ENCODE assay signal across 8 mouse cellular contexts in the genomic region with DNA sequence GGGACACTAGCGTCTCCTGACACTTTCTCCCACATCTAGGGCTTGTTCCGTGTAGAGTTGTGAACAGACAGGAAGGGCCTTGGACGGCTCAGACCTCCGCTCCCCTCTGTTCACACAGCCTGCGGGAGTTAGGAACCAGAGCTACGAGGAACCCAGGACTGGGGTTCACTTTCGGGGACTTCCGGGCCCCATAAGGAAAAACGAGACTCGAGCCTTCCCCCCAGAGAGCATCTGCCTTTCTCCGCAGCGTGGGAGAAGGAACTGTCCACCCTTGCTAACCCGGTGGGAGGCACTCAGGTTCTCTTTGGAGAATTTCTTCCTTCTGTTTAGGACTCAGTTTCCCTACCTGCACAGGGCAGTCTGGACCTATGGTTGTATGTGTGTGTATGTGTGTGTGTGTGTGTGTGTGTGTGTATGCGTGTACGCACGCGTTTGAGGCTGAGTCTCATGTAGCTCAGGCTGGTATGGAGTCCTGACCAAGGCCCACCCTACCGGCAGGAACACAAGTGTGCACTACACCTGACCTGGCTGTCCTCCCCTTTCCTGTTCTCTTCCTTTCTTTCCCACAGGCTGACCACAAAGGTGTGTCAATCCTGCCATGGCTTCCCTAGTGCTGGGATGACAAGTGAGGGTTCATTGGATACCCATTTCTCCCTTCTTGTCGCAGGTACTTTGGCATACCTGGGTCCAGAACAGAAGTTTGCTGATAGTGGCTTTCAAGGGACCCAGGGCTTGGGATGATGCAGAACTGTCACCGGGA. TPM values are rescaled to one million over a fixed set of nuclear protein-coding genes. Genes with fewer than 3 reads are reported as not detected.
DNase-seq lines count a peak whose midpoint lies in the region; ATAC-seq and TF ChIP-seq lines count a peak whose summit lies in the region.

No protein-coding gene starts in this region.

- no peak for DNase-seq in heart, postnatal 14 days
- no peak for DNase-seq in left cerebral cortex, adult 11 months (ENCODE audit: low spot score)
- DNase-seq in adipocyte (ENCODE audit: low spot score) = no peak
- no peak for DNase-seq in kidney, adult 18-20 months

- no peak for TF ChIP-seq CTCF in ES-Bruce4 (IDR thresholded peaks at IDR 0.05; ENCODE audit: low read depth, low read length)

- H3K27me3 ChIP-seq in heart, embryonic 11.5 days (ENCODE audit: control insufficient read depth, insufficient read depth, low read length) = peaks cover 55% of the 10 kb centered on the region
- H3K27me3 ChIP-seq in ES-Bruce4 (ENCODE audit: control insufficient read depth, insufficient read depth, low read length, poor library complexity, severe bottlenecking) = peaks cover 3% of the 10 kb centered on the region; the same call in 1 of the 2 replicates
- peaks cover 73% of the 10 kb centered on the region for H3K27me3 ChIP-seq in hindbrain, embryonic 12.5 days
- H3K27me3 ChIP-seq in midbrain, embryonic 12.5 days = peaks cover 69% of the 10 kb centered on the region

- peaks cover 18% of the 10 kb centered on the region for H3K36me3 ChIP-seq in heart, embryonic 11.5 days (ENCODE audit: control insufficient read depth, insufficient read depth, low read length)
- H3K36me3 ChIP-seq in ES-Bruce4 (ENCODE audit: control insufficient read depth, insufficient read depth, low read length, poor library complexity, severe bottlenecking) = peaks cover 31% of the 10 kb centered on the region
- peaks cover 29% of the 10 kb centered on the region for H3K36me3 ChIP-seq in hindbrain, embryonic 12.5 days
- H3K36me3 ChIP-seq in midbrain, embryonic 12.5 days = peaks cover 27% of the 10 kb centered on the region

- peak overlapping the region; percentile 52 for H3K4me2 ChIP-seq in heart, embryonic 11.5 days
- peak overlapping the region; percentile 45 for H3K4me2 ChIP-seq in hindbrain, embryonic 12.5 days (replicated peaks)
- peak overlapping the region; percentile 50 for H3K4me2 ChIP-seq in midbrain, embryonic 12.5 days (replicated peaks)

- H3K9ac ChIP-seq in heart, embryonic 11.5 days (ENCODE audit: low read depth, low read length) = no peak overlapping the region
- H3K9ac ChIP-seq in ES-Bruce4 (ENCODE audit: low read depth, poor library complexity, severe bottlenecking) = peak overlapping the region; percentile 69
- peak overlapping the region; percentile 57 for H3K9ac ChIP-seq in hindbrain, embryonic 12.5 days
- peak overlapping the region; percentile 45; the same call in 1 of the 2 replicates for H3K9ac ChIP-seq in midbrain, embryonic 12.5 days (replicated peaks)

- ATAC-seq in heart, embryonic 11.5 days (replicated peaks; ENCODE audit: insufficient number of reproducible peaks, low FRiP score, low TSS enrichment) = no peak
- ATAC-seq in hindbrain, embryonic 12.5 days (ENCODE audit: low FRiP score) = no peak
- no peak for ATAC-seq in midbrain, embryonic 12.5 days (ENCODE audit: low FRiP score, low read depth)

- H3K4me3 ChIP-seq in heart, embryonic 11.5 days (ENCODE audit: low read depth, low read length) = peak overlapping the region; percentile 31
- H3K4me3 ChIP-seq in ES-Bruce4 (ENCODE audit: low read depth, low read length) = peak overlapping the region; percentile 37; the same call in 1 of the 2 replicates
- peak overlapping the region; percentile 28 for H3K4me3 ChIP-seq in hindbrain, embryonic 12.5 days
- peak overlapping the region; percentile 32 for H3K4me3 ChIP-seq in midbrain, embryonic 12.5 days

- intact Hi-C loops in heart, postnatal 14 days (cut with DNase I) = loop anchor here (10.0 kb wide), 1 partner anchor 592 kb away; the partner anchor contains the start of genes Ano8 and Gtpbp3

- no peak overlapping the region for H3K27ac ChIP-seq in heart, embryonic 11.5 days (ENCODE audit: low read depth, low read length)
- H3K27ac ChIP-seq in ES-Bruce4 (ENCODE audit: insufficient read depth, low read length) = no peak overlapping the region
- no peak overlapping the region for H3K27ac ChIP-seq in hindbrain, embryonic 12.5 days
- H3K27ac ChIP-seq in midbrain, embryonic 12.5 days (replicated peaks) = no peak overlapping the region

- H3K4me1 ChIP-seq in heart, embryonic 11.5 days (ENCODE audit: control insufficient read depth, insufficient read depth, low read length) = peaks cover 17% of the 10 kb centered on the region
- no peaks in the 10 kb centered on the region for H3K4me1 ChIP-seq in ES-Bruce4 (ENCODE audit: control insufficient read depth, insufficient read depth, low read length)
- peaks cover 24% of the 10 kb centered on the region for H3K4me1 ChIP-seq in hindbrain, embryonic 12.5 days
- peaks cover 22% of the 10 kb centered on the region for H3K4me1 ChIP-seq in midbrain, embryonic 12.5 days

- no peak for TF ChIP-seq POLR2A in ES-Bruce4 (IDR thresholded peaks at IDR 0.05; ENCODE audit: insufficient read depth, low read length)

- H3K9me3 ChIP-seq in heart, embryonic 11.5 days (replicated peaks; ENCODE audit: control insufficient read depth, low read length) = no peaks in the 10 kb centered on the region
- no peaks in the 10 kb centered on the region for H3K9me3 ChIP-seq in ES-Bruce4 (replicated peaks; ENCODE audit: control insufficient read depth, insufficient read depth, low read length, poor library complexity, severe bottlenecking)
- H3K9me3 ChIP-seq in hindbrain, embryonic 12.5 days (replicated peaks) = no peaks in the 10 kb centered on the region; the same call in 1 of the 2 replicates
- H3K9me3 ChIP-seq in midbrain, embryonic 12.5 days = no peaks in the 10 kb centered on the region

- no peak for TF ChIP-seq EP300 in ES-Bruce4 (IDR thresholded peaks at IDR 0.05; ENCODE audit: insufficient read depth, low read depth, low read length)

- 23% methylated on average over 20 of the region's 20 CpGs for WGBS in heart, embryonic 11.5 days (ENCODE audit: insufficient replicate concordance)
- WGBS in hindbrain, embryonic 12.5 days = 27% methylated on average over 19 of the region's 20 CpGs
- WGBS in midbrain, embryonic 12.5 days = 23% methylated on average over 20 of the region's 20 CpGs

RNA-seq across cellular contexts. Expression of gene Slc5a5, which starts 0.5 kb away (rescaled TPM):
- polyA plus RNA-seq in heart, embryonic 11.5 days (2014; fragmentation: Nextera tagmentation; extraction: Ambion mirVana) = 0.06 TPM in 1 of 2 replicates, not detected in the other
- under 1 TPM in 1 of 2 experiments, not detected in 1; 0.07 TPM for total RNA-seq in heart, postnatal 14 days (2021)
- 13.3 TPM in 2 replicates for polyA plus RNA-seq in ES-Bruce4 (2011; ENCODE audit: insufficient read depth, insufficient read length, low read depth, missing spikeins)
- polyA plus RNA-seq in hindbrain, embryonic 12.5 days (2016; fragmentation: Nextera tagmentation; extraction: Ambion mirVana) = 0.25 and 0.68 TPM in 2 replicates
- polyA plus RNA-seq in midbrain, embryonic 12.5 days (2016; fragmentation: Nextera tagmentation; extraction: Ambion mirVana) = 0.55 and 0.69 TPM in 2 replicates

RNA-seq across cellular contexts. Expression of gene Rpl18a, which starts 4.1 kb away (rescaled TPM):
- 2,782 and 3,146 TPM in 2 replicates for polyA plus RNA-seq in heart, embryonic 11.5 days (2014; fragmentation: Nextera tagmentation; extraction: Ambion mirVana)
- 100 to 1,000 TPM; 901 to 988 TPM for total RNA-seq in heart, postnatal 14 days (2021)
- polyA plus RNA-seq in ES-Bruce4 (2011; ENCODE audit: insufficient read depth, insufficient read length, low read depth, missing spikeins) = 2,473 and 2,707 TPM in 2 replicates
- 2,266 and 2,767 TPM in 2 replicates for polyA plus RNA-seq in hindbrain, embryonic 12.5 days (2016; fragmentation: Nextera tagmentation; extraction: Ambion mirVana)
- polyA plus RNA-seq in midbrain, embryonic 12.5 days (2016; fragmentation: Nextera tagmentation; extraction: Ambion mirVana) = 2,550 and 2,750 TPM in 2 replicates

RNA-seq across cellular contexts. Expression of gene Map1s, which starts 12.7 kb away (rescaled TPM):
- polyA plus RNA-seq in heart, embryonic 11.5 days (2014; fragmentation: Nextera tagmentation; extraction: Ambion mirVana) = 26.0 and 31.1 TPM in 2 replicates
- 10 to 100 TPM; 20.5 to 24.8 TPM for total RNA-seq in heart, postnatal 14 days (2021)
- 32.8 and 37.3 TPM in 2 replicates for polyA plus RNA-seq in ES-Bruce4 (2011; ENCODE audit: insufficient read depth, insufficient read length, low read depth, missing spikeins)
- polyA plus RNA-seq in hindbrain, embryonic 12.5 days (2016; fragmentation: Nextera tagmentation; extraction: Ambion mirVana) = 60.5 and 60.8 TPM in 2 replicates
- polyA plus RNA-seq in midbrain, embryonic 12.5 days (2016; fragmentation: Nextera tagmentation; extraction: Ambion mirVana) = 58.4 and 61.0 TPM in 2 replicates

RNA-seq across cellular contexts. Expression of gene Ccdc124, which starts 19.3 kb away (rescaled TPM):
- 102 and 109 TPM in 2 replicates for polyA plus RNA-seq in heart, embryonic 11.5 days (2014; fragmentation: Nextera tagmentation; extraction: Ambion mirVana)
- total RNA-seq in heart, postnatal 14 days (2021) = 10 to 100 TPM; 38.8 to 40.1 TPM
- 62.8 and 67.2 TPM in 2 replicates for polyA plus RNA-seq in ES-Bruce4 (2011; ENCODE audit: insufficient read depth, insufficient read length, low read depth, missing spikeins)
- polyA plus RNA-seq in hindbrain, embryonic 12.5 days (2016; fragmentation: Nextera tagmentation; extraction: Ambion mirVana) = 131 and 139 TPM in 2 replicates
- polyA plus RNA-seq in midbrain, embryonic 12.5 days (2016; fragmentation: Nextera tagmentation; extraction: Ambion mirVana) = 145 and 152 TPM in 2 replicates

RNA-seq across cellular contexts. Expression of gene Kcnn1, which starts 30.0 kb away (rescaled TPM):
- polyA plus RNA-seq in heart, embryonic 11.5 days (2014; fragmentation: Nextera tagmentation; extraction: Ambion mirVana) = 0.55 and 1.1 TPM in 2 replicates
- 1 to 10 TPM; 3.8 to 4.0 TPM for total RNA-seq in heart, postnatal 14 days (2021)
- 3.2 and 3.5 TPM in 2 replicates for polyA plus RNA-seq in ES-Bruce4 (2011; ENCODE audit: insufficient read depth, insufficient read length, low read depth, missing spikeins)
- 22.1 and 23.8 TPM in 2 replicates for polyA plus RNA-seq in hindbrain, embryonic 12.5 days (2016; fragmentation: Nextera tagmentation; extraction: Ambion mirVana)
- 27.4 TPM in 2 replicates for polyA plus RNA-seq in midbrain, embryonic 12.5 days (2016; fragmentation: Nextera tagmentation; extraction: Ambion mirVana)
